Mouse (Mus musculus): Measurements from ENCODE around the gene Pak1ip1.

Gene Pak1ip1

DNA sequence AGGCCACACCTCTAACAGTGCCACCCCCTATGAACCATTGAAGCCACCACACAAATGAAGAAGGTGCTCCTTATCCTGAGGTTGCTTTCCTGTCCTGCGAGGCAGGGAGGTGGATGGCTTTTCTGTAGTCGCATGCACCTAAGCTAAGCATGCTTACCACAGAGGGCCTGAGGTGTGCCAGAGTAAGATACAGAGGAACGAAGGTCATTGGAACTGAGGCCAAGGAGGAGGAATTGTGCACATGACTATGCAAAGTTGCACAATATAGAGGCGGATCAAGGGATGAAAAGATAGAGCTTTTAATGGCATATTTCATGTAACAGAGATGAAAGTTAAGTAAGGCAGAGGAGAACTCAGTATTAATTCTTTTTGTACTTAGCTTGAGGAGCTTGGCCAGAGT is 5.4 kb downstream of the Pak1ip1 start:
- no peak for DNase-seq (ENCODE audit: low read depth, low spot score)

DNA sequence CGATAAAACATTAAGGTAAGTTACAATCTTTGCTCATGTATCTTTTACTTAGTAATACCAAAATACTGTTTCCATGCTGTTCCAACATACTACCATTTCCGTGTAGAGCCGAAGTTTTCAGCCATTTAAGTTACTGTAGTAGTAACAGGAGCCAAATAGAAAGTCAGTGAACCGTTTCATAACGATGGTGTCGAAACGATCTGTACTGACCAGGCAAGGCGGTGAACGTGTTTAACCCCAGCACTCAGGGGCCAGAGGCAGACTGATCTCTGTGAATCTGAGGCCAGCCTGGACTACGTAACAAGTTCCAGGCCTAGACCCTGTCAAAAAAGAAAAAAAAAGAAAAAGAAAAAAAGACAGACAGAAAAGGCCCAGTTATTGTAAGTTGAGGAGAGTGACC is 7.4 kb downstream of the Pak1ip1 start:
- no peak for DNase-seq (ENCODE audit: low read depth, low spot score)

DNA sequence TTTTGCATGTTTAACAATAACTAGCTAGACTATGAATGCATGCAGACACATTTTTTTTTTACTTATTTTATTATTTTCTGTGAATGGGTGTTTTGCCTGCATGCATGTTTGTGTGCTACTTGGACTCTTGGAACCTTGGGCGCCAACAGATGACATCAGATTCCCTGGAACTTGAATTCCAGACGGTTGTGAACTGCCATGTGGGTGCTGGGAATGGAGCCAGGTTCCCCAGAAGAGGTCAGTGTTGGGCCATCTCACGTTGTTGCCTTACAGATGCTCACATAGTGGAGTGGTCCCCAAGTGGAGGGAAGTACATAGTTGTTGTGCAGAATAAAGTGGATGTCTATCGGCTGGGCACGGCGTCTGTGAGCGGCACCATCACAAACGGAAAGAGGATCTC is 8.1 kb downstream of the Pak1ip1 start:
- no peak for DNase-seq (ENCODE audit: low read depth, low spot score)

DNA sequence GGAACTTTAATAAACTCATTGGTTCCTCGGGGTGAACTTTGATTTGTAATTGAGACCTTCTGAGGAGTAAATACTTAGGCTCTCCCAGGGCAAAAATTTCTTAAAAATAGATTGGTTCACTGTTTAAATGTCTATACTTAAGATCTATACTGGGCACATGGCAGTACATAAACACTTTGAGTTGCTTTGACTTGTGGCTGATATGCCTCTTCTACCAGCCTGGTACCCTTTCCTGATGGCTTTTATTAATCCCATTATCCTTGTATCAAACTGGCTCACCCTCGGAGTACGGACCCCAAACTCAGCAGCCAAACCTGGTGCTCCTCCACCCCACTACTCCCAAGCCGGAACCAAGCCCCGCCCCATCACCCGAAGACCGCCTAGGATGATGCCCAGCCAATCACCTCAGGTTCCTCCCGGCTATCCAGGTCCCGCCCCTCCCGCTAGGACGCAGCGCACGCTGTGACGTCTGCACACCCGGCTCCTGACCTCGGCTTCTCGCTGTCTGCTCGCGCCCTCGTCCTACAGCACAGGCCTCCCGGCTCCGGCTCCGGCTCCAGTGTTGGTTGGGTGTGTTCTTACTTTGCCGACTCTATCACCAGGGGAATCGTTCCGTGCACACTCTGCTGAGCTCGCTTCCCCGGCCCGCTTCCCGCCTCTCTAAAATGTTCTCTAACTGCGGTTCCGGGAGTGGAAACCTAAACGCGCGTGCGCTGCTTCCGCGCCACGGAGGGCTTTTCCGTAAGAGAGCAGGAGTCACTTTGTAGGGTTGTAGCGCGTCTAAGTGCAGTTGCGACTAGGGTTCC is 15.2 kb downstream of the Pak1ip1 start, which contains the start of gene Tmem14c:
Gene Tmem14c, plus strand, starts transcription at position 464 of the 806 bp plus-strand sequence.
- peak; percentile 91 for DNase-seq (ENCODE audit: low read depth, low spot score)

DNA sequence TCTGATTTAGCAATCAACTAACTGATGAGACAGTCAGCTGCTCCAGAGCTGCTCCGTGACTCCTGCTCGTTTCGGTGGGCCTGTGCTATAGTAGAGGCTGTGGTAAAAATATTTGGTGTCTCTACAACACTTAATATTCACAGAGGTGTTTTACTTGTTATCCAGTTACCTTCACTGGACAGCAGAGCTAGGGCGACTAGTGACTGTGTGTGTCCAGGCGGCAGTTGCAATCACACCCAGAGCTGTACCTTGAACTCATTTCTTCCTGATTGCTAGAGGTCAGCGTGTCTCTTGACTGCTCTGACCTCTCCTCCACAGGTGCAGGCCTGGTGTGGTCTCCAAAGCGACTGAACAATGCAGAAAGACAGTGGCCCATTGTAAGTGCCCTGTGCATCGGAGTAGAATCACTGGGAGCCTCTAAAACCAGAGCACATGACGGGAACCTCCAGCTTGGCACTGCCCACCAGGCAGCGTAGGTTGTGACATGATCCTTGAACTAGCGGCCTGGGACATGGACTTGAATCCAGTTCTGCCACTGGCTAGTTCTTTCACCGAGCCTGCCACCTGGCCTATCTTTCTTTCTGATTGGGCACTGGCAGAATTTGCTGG is 16.1 kb downstream of the Pak1ip1 start:
- DNase-seq (ENCODE audit: low read depth, low spot score), result no peak

DNA sequence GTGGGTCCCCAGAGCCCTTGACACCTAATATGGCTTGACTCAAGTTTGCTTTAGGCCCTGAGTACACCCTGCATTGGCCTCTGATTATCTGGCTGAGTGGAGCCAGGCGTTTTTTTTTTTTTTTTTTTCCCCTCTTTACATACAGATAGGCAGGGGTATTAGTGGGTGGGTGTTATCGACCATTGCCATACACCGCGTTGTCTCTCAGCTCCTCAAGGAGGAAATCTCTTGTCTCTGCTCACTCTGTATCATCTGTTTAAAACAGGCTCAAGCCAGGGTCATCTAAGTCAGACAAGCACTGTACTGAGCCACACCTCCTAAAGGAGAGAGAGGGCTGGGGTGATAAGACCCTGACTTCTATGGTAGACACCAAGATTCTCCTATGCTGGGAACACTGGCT is 17.0 kb downstream of the Pak1ip1 start:
- DNase-seq (ENCODE audit: low read depth, low spot score), result no peak

DNA sequence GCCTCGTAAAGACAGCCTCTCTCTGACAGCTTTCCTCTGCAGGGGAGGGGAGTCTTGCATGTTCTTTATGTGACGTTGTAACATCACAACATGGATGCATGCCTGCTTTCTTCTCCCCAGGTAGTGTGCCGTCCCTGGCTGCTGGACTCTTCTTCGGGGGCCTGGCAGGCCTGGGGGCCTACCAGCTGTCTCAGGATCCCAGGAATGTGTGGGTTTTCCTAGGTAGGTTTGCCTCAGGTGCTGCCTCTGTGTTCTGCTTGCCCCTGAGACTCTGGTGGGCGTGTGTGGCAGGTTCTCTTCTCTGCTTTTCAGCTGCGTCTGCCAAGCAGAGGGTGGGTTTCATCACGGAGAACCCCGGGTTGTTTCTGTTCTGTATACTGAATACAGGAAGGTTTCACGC is 17.4 kb downstream of the Pak1ip1 start:
- no peak for DNase-seq (ENCODE audit: low read depth, low spot score)

DNA sequence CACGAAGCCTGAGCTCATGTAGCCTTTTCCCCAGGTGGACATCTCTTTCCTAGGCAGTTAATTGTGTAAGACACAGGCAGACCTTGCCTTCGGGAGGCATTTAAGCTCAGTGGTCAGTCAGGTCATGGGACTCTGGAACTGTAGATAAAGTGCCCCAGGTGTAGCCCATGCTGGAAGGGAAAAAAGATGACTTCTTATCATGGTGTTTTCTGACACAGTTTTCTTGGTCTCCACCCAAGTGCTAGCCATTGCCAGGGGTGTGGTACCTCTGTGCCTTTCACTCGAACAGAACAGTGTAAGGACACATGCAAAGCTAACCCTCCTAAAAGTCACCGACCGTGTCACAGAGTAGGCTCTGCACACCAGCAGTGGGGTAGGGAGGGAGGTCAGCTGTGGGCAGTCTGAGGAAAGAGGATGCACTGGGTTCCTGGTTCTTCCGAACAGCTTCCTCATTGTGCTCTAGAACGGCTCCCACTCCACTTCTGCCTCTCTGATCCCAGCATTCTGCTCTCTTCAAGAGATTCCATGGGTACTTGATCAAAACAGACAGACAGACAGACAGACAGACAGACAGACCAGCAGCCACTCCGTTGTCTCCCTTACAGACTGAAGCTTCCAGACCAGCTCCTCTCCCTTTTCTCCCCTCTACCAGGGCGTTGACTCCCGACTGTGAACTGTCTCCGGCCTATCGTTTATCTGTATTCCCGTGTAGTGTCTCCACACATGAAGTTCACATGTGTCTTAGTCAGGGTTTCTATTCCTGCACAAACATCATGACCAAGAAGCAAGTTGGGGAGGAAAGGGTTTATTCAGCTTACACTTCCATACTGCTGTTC is 18.2 kb downstream of the Pak1ip1 start:
- no peak for DNase-seq (ENCODE audit: low read depth, low spot score)

DNA sequence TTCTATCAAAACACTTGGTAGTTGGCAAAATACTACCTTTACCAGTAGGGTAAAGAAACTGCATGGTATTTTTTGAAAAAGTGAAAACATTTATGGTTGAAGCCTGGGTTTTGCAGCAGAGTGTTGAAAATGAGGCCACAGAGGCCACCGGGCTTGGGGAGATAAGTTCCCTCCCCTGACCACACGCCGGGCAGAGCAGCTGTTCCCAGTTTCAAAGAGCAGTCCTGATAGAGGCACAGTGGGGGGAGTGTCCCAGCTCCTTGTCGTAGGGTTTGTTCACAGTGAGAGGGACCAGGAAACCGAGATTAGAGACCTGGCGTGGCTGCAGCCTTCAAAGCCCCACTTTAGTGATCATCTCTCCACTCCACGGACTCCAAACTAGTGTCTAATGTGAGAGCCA is 19.7 kb downstream of the Pak1ip1 start:
- DNase-seq (ENCODE audit: low read depth, low spot score), result no peak

DNA sequence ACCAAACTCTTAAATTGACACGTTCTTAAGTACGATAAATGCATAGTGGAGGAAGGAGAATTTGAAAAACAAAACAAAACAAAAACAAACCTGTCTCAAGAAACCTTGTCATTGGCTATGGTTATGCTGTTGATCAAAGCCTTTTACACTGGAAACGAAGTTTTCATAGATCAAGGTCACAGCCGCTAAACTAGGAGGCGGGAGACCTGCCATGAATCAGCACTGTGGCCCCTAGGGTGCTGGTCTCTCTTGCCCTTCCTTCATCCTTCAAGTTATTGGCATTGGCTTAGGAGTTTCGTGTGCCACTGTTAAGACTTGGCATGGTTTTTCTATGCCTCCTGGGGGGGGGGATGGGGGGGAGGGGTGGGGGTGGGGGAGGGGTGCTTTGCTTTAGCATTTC is 20.8 kb downstream of the Pak1ip1 start:
- no peak for DNase-seq (ENCODE audit: low read depth, low spot score)

DNA sequence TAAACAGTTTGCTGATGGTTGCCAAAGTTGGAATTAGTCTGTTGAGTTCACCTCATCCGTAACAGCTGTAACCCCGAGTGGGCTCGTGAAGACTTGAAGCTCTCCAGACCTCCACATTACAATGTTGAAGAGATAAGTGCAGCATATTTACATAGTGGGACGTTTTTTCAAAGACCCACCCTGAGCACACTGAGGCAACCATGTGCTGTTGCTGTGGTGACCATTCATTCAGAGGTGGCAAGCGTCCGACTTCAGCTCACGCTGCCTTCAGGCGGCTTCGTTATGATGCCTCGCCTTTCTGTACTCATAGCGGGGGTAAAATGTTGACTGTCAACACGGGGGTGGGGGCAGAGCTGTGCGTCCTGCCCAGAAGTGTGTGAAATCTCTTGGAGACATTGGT is 21.3 kb downstream of the Pak1ip1 start:
- no peak for DNase-seq (ENCODE audit: low read depth, low spot score)

DNA sequence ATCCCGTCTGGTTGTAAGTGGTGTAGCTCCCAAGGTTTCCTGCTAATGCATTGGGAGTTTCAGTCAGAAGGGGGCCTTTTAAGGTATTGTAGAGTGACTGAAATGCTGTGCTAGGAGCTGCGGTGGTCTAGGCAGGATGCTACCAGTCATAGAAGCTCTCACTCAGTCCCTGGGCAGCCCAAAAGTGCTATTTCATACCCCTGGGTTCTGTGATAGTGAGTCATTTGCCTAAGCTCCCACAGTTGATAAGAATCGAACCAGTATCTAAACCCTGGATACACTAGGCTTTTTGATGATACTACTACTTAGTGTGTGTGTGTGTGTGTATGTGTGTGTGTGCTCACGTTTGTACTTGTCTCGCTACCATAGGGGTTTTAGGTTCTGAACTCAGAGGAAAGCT is 29.3 kb downstream of the Pak1ip1 start:
- no peak for DNase-seq (ENCODE audit: low read depth, low spot score)

DNA sequence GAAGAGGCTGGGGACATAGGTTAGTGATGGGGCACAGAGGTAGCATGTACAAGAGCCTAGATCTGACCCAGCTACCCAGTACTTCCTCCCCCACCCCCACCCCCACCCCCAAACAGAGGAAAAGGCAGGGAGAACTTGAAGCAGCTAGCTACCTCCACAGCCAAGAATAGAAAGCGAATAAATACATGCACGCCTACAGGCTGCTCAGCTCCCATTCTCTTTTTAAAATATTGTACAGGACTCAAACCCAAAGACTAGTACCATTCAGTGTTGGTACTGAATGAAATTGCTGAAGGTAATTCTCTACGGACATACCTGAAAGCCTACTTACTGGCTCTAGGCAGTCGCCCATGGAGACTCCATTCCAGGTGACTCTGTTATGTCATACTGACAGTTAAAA is 41.7 kb downstream of the Pak1ip1 start:
- peak; percentile 32 for DNase-seq (ENCODE audit: low read depth, low spot score)

DNA sequence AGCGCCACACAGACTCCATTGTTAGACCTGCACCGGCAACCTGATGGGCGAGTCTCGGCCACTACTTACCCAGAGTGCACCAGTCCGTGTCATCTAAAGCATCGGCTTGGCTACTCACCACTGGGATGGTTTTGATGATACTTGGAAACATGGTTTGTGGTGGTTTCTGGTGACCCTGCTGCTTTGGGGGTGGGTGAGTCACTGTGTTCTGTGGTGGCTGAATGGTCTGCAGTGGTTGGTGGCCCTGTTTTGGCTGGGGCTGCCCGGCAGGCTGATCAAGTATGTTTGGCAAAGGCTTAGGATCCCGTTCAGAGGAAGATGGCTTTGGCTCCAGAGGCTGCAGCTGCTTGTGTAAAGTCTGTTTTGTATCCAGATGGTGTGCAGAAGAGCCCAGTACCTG is 45.1 kb downstream of the Pak1ip1 start:
- no peak for DNase-seq (ENCODE audit: low read depth, low spot score)

DNA sequence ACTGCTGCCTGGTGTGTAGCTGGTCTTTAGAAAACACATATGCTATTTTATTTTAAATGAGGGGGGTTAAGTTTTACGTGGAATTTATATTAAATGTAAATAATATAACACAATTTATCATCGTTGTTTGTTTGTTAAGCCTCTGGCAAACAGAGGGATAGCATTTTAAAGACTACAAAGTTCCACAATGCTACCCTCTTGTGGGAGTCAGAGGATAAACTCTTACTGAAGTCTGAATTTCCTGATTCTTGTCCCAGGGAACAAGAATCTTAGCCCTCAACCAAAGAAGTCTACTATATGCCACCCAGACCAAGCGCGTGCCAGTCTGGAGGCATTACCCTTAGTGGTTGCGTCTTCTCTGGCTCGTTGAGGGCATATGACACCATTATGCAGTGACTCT is 46.5 kb downstream of the Pak1ip1 start:
- DNase-seq (ENCODE audit: low read depth, low spot score), result no peak

DNA sequence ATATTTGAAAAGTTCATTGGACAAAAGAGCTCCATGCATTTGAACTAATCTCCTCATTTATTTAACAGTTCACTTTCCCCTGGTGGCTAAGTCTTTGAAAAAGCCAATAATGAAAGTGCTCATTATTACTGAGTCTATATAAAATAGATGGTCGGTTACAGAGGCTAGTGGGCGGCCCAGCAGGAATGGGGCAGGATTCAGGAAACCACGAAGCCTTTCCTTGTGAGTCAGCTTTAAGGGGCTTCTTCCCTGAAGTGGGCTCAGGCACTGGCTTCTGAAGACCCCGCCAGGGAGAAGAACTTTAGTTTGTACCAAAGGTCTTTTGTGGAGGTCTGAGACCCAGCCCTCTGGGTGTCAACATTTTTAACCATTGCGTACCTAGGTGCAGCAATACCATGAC is 51.1 kb downstream of the Pak1ip1 start:
- DNase-seq (ENCODE audit: low read depth, low spot score), result no peak
